Mouse (Mus musculus): ENCODE measurements around the gene BC025920.

Gene BC025920

DNA sequence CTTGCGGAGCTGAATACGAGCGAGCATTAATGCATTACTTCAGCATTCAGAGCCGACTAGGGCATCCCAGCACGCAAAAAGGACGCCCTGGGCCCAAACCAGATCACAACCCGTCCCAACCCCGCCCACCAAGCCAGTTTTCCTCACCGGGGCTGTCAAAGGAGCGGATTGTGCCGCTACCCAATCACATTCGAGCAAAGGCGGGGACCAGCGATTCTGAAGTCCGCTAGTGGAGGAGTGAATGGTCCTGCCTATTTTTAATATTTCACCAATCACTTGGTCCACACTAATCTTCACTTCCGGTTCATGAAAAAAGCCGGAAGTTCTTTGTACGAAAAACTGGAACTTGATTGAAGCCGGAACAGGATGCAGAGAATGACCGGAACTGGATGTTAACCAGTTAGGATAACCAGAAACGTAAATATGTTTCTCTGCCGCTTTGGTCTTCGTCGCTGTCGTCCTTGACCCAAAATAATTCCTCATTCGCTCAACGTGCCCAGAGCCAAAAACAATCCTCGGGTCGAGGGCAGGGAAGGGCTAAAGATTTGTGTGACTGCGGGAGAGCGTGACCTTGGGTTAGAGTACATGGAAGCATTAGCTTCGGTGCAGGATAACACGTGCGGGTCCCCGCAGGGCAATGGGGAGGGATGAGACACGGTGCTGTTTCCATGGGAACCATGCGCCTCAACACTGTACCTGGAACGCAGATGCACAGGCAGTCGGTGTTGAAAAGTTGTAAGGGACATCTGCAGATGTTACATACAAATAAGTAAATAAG lies at the start of gene BC025920:
BC025920 (plus strand) TSS at position 297 of the 778 bp plus-strand sequence.
- DNase-seq (ENCODE audit: low spot score in 2 of 2), result peak; percentile 92 to 94

GRCm38 (mm10) chr10:81556282-81556681 lies 49.8 kb upstream of the BC025920 start:
- no peak for DNase-seq (ENCODE audit: low spot score in 2 of 2)

DNA sequence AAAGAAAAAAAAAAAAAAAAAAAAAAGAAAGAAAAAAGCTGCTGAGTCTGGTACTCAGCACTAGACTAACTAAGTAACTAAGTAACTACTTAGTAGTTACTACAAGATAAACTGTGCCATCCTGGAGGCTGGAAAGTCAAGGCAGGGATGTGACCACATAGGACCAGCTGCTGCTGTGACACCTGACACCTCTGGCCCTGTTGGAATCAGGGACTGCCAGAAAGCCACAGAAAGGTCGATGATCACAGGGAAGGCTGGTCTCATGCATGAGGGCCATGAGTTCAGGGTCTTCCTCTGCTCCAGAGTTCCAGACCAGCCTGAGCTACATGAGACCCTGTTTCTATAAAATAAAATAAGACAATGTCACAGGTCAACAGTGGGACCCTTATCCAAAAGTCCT lies 48.6 kb upstream of the BC025920 start:
- DNase-seq (ENCODE audit: low spot score in 2 of 2), result no peak

DNA sequence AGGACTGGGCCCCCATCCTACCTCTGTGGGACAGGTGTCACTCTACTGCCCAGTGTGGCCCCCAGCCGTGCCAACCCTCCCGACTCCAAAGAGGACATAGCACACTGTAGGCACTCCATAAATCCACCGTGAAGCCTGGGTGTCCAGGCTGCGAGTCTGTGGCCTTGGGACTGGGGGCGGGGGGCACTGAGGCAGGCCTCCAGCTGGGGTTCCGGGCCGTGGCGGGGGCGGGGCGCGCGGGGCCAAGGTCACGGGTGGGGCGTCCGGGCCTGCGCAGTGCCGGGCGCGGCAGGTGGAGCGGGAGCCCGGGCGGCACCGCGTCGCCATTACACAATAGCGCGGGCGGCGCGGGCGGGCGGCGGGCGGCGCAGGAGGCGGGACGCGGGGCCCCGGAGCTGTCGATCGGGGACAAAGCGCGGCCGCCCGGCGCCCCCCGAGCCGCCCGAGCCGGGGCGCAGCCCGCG lies 46.9 kb upstream of the BC025920 start, which contains the start of gene Aes:
Aes (plus strand) TSS at position 326 of the 464 bp plus-strand sequence.
- DNase-seq (ENCODE audit: low spot score in 2 of 2), result peak; percentile 76 to 87

GRCm38 (mm10) chr10:81559627-81560539 lies 46.2 kb upstream of the BC025920 start:
- peak; percentile 63 to 86 for DNase-seq (ENCODE audit: low spot score in 2 of 2)

DNA sequence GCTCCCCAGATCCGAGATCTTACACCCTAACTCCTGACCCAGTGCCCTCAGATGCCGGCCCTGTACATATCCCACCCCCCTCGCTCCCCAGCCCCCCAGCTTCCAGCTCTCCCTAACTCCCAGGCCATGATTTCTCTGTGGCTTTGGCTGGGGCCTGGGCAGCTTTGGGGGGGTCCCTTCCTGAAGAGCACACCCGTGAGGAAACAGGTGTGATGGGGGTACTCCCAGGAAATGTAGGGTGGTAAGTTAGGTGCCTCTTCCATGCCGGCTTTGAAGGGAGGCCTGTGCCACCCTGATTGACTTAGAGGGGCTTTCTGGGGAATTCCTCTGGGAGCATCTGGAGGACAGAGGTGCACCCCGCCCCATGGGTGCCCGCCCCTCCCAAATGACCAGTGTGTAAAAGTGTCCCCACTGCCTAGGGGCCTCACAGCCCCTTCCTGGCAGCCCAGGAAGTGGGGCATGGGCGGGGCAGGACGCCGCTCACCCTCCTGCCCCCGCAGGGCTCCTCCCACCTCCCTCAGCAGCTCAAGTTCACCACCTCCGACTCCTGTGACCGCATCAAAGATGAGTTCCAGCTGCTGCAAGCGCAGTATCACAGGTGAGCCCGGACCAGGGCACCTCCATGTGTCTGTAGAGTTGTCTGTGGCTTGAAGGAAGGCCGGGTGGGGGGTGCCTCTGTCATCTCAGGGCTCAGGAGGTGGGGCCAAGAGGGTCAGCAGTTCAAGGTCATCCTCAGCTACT lies 45.2 kb upstream of the BC025920 start:
- peak; percentile 68 to 80 for DNase-seq (ENCODE audit: low spot score in 2 of 2)

- no peak for DNase-seq (ENCODE audit: low spot score in 2 of 2)
Measured at GRCm38 (mm10) chr10:81562411-81562810, 43.7 kb upstream of the BC025920 start.

- DNase-seq (ENCODE audit: low spot score in 2 of 2), result no peak
Measured at GRCm38 (mm10) chr10:81563481-81563880, 42.6 kb upstream of the BC025920 start.

GRCm38 (mm10) chr10:81564216-81564615 lies 41.9 kb upstream of the BC025920 start:
- DNase-seq (ENCODE audit: low spot score in 2 of 2), result no peak

- DNase-seq (ENCODE audit: low spot score in 2 of 2), result peak; percentile 66 to 87
Measured at GRCm38 (mm10) chr10:81564734-81565133, 41.3 kb upstream of the BC025920 start.

DNA sequence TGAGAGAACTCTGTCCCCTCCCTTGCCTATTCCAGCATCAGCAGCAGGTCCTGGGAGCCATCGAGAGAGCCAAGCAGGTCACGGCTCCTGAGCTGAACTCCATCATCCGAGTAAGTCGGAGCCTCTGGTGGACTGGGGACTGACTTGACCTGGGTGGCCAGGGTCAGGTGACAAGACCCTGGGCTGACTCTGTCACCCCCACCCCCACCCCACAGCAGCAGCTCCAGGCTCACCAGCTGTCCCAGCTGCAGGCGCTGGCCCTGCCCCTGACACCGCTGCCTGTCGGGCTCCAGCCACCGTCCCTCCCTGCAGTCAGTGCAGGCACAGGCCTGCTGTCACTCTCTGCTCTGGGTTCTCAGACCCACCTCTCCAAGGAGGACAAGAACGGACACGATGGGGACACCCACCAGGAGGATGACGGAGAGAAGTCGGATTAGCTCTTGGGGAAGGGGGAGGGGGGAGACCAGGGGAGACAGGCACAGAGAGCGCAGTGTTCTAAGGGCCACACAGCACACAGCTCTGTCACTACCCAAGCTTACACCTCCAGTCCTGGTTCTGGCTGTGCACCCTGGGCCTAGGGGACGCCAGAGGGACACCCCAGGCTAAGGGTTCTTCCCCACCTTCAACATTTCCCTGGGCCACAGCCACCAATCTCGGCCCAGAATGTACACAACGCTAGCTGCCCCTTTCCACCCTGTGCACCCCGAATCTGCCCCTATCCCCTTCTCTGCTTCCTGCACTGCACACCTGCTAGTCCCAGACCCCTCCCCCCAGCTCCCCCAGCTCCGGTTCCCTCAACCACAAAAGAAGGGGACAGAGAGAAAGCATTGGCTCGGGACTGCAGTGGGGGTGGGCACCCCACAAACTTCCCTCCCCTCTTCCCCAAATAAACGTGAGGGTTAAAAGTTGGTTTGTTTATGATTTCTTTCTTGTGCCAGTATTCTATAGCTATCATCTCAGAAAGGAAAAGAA lies 40.5 kb upstream of the BC025920 start:
- no peak for DNase-seq (ENCODE audit: low spot score in 2 of 2)

GRCm38 (mm10) chr10:81568381-81569191 lies 37.5 kb upstream of the BC025920 start:
- peak in 1 of 2 experiments; percentile 18 for DNase-seq (ENCODE audit: low spot score in 2 of 2)

- DNase-seq (ENCODE audit: low spot score in 2 of 2), result no peak
Measured at GRCm38 (mm10) chr10:81569507-81570237, 36.4 kb upstream of the BC025920 start.

GRCm38 (mm10) chr10:81570238-81570800 lies 35.8 kb upstream of the BC025920 start:
- no peak for DNase-seq (ENCODE audit: low spot score in 2 of 2)

DNA sequence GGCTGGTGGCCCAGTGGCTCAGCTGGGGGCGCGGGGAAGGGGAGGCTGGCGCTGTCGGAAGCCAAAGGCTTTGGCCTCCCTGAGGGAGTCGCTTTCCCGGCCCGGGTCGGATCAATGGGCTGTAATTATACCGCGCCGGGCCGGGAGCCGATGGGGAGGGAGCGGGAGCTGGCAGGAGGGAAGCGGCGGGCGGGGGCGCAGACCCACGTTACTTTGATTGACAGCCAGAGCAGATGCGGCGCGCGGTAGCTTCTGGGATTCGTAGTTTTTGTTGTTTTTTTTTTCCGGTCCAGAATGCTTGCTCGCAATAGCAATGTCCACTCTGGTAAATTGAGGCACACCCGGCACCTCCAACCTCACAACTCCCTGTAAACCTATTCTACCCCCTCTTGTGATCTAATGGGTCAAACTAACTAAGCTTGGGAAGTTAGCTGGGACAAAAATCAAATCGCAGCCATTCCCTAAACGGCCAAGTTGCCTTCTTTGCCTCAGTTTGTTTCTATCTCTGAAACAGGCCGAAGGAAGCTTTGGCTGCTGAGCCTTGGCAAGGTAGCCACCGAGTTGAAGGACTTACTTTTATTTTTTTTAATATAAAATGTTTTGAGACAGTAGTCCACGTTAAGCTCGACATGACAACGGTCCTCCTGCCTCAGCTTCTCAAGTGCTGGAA lies 35.1 kb upstream of the BC025920 start:
- peak; percentile 77 to 88 for DNase-seq (ENCODE audit: low spot score in 2 of 2)

GRCm38 (mm10) chr10:81571501-81571876 lies 34.6 kb upstream of the BC025920 start:
- DNase-seq (ENCODE audit: low spot score in 2 of 2), result peak; percentile 90 to 93

GRCm38 (mm10) chr10:81572133-81572671 lies 33.9 kb upstream of the BC025920 start:
- no peak for DNase-seq (ENCODE audit: low spot score in 2 of 2)

GRCm38 (mm10) chr10:81572975-81573374 lies 33.1 kb upstream of the BC025920 start:
- DNase-seq (ENCODE audit: low spot score in 2 of 2), result no peak

Data from spleen, postnatal 4 days (tissue).